Mouse (Mus musculus) embryonic fibroblast, embryonic 13.5 days (primary cell): ENCODE measurements around the gene Dpyd. TPM values are rescaled to one million over a fixed set of nuclear protein-coding genes. Genes with fewer than 3 reads are reported as not detected.

Source experiments
- H3K27ac ChIP-seq: 2 replicates; pipeline ENCODE4 v1.5.1; 2012; ENCODE audit warnings: low read length, control low read depth, inconsistent platforms; ENCODE audit not compliant: insufficient read depth
- H3K4me1 ChIP-seq: 2 replicates; pipeline ENCODE4 v1.6.1; 2011; ENCODE audit warnings: low read length; ENCODE audit not compliant: control insufficient read depth, insufficient read depth
- H3K4me3 ChIP-seq: 2 replicates; pipeline ENCODE4 v1.5.1; 2011; ENCODE audit warnings: mild to moderate bottlenecking, control low read depth, low read length; ENCODE audit not compliant: insufficient read depth
- CTCF ChIP-seq: IDR thresholded peaks from 2 replicates; pipeline ENCODE4 v1.5.1; 2011; ENCODE audit warnings: mild to moderate bottlenecking, control low read depth, low read length, moderate library complexity, borderline replicate concordance; ENCODE audit not compliant: insufficient read depth
- POLR2A ChIP-seq: IDR thresholded peaks from 2 replicates; pipeline ENCODE4 v1.6.1; 2011; ENCODE audit warnings: low read depth, mild to moderate bottlenecking, control low read depth, low read length, moderate library complexity
- polyA plus RNA-seq: library from polyadenylated mRNA; stranded (reverse); fragments of >200 nt; gene quantifications from 2 replicates; pipeline ENCODE4 v1.2.4, GENCODE M21; 2011; ENCODE audit warnings: low read depth; ENCODE audit not compliant: missing spikeins, insufficient read length

The Dpyd gene
- polyA plus RNA-seq, 1 experiment, result 2.2 TPM

- Histone ChIP-seq H3K27ac (no peak overlapping the region), H3K4me3 (no peak overlapping the region), H3K4me1 (no peaks in the 10 kb centered on the region)
- no peak for TF ChIP-seq CTCF
- no peak for TF ChIP-seq POLR2A
These were observed 752.8 kb downstream of the Dpyd start for GRCm38 (mm10) chr3:119314693-119315092.

GRCm38 (mm10) chr3:119329063-119329462, 767.1 kb downstream of the Dpyd start:
- Histone ChIP-seq H3K27ac (no peak overlapping the region), H3K4me3 (no peak overlapping the region), H3K4me1 (no peaks in the 10 kb centered on the region)
- TF ChIP-seq CTCF (no peak), POLR2A (no peak)

- no peak overlapping the region for H3K27ac ChIP-seq
- no peak overlapping the region for H3K4me3 ChIP-seq
- H3K4me1 ChIP-seq, result no peaks in the 10 kb centered on the region
- TF ChIP-seq CTCF, result no peak
- no peak for TF ChIP-seq POLR2A
These were observed 771.7 kb downstream of the Dpyd start for GRCm38 (mm10) chr3:119333335-119334305.

GRCm38 (mm10) chr3:119361555-119362385, 799.8 kb downstream of the Dpyd start:
- no peak overlapping the region for H3K4me3 ChIP-seq
- H3K4me1 ChIP-seq, result no peaks in the 10 kb centered on the region
- no peak for TF ChIP-seq POLR2A
- no peak for TF ChIP-seq CTCF
- H3K27ac ChIP-seq, result no peak overlapping the region

GRCm38 (mm10) chr3:119362392-119362791, 800.5 kb downstream of the Dpyd start:
- H3K27ac ChIP-seq, result no peak overlapping the region
- no peak overlapping the region for H3K4me3 ChIP-seq
- H3K4me1 ChIP-seq, result no peaks in the 10 kb centered on the region
- TF ChIP-seq POLR2A, result no peak
- no peak for TF ChIP-seq CTCF

- Histone ChIP-seq H3K4me1 (no peaks in the 10 kb centered on the region), H3K4me3 (no peak overlapping the region), H3K27ac (no peak overlapping the region)
- TF ChIP-seq POLR2A, result no peak
- no peak for TF ChIP-seq CTCF
These were observed 807.0 kb downstream of the Dpyd start for GRCm38 (mm10) chr3:119368931-119369330.

GRCm38 (mm10) chr3:119381119-119381518, 819.2 kb downstream of the Dpyd start:
- H3K27ac ChIP-seq, result no peak overlapping the region
- TF ChIP-seq CTCF (no peak), POLR2A (no peak)
- no peaks in the 10 kb centered on the region for H3K4me1 ChIP-seq
- no peak overlapping the region for H3K4me3 ChIP-seq

GRCm38 (mm10) chr3:119382395-119382794, 820.5 kb downstream of the Dpyd start:
- no peak overlapping the region for H3K27ac ChIP-seq
- no peak for TF ChIP-seq POLR2A
- no peak for TF ChIP-seq CTCF

GRCm38 (mm10) chr3:119387332-119388105, 825.6 kb downstream of the Dpyd start:
- no peaks in the 10 kb centered on the region for H3K4me1 ChIP-seq
- no peak overlapping the region for H3K27ac ChIP-seq
- no peak for TF ChIP-seq POLR2A
- H3K4me3 ChIP-seq, result no peak overlapping the region

More at GRCm38 (mm10) chr3:119382395-119382794, 820.5 kb downstream of the Dpyd start:
- H3K4me3 ChIP-seq, result no peak overlapping the region
- no peaks in the 10 kb centered on the region for H3K4me1 ChIP-seq

- Histone ChIP-seq H3K27ac (no peak overlapping the region), H3K4me3 (no peak overlapping the region), H3K4me1 (no peaks in the 10 kb centered on the region)
- TF ChIP-seq POLR2A (no peak), CTCF (no peak)
These were observed 835.3 kb downstream of the Dpyd start for GRCm38 (mm10) chr3:119397205-119397604.
